Mouse (Mus musculus) G1E-ER4 (cell line): ENCODE measurements around the gene Metrnl. TPM values are rescaled to one million over a fixed set of nuclear protein-coding genes. Genes with fewer than 3 reads are reported as not detected.

ENCODE experiments used
- GATA1 ChIP-seq: IDR thresholded peaks from one replicate; pipeline ENCODE4 v1.8.0; 2012; ENCODE audit warnings: low read length, inconsistent platforms
- polyA plus RNA-seq: library from polyadenylated mRNA; stranded (reverse); fragments of >175 nt; gene quantifications from 2 replicates; pipeline ENCODE4 v1.2.3, GENCODE M21; 2012

Gene Metrnl
- polyA plus RNA-seq, 1 experiment: not detected

DNA sequence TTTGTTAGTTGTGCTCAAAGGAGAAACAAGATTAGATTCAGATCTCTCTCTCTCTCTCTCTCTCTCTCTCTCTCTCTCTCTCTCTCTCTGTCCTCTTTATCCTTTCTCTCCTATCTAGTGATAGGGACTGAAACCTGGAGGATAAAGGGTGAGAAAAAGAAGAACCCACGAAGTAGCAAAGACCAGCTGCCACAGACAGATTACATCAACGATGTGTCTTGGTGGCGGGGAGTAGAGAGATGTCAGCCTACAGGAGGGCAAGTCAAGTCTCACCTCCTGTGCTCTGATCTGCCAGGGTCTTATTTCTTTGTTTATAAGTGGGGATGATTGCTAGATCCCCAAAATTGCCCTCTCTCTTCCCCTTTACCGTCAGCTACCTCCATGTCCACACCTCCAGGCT, 7.9 kb downstream of the Metrnl start:
- TF ChIP-seq GATA1: no peak

DNA sequence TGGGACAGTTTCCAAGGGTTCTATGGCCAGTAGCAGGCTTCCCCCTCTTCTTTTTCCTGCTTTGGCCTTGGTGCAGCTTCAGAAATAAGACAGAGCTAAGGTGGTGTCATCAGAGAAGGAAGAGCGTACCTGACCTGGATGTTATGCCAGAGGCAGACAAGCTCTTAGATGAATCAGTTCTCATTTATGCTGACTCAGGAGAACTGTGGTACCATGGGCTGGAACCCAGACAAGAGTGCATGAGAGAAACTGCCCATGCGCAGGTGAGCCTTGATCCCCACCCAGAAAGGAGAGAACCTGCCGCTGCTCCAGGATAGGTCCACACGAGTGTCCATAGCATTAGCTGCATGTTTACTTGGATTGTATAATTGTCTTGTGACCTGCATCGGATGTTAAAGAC, 8.9 kb downstream of the Metrnl start:
- TF ChIP-seq GATA1: no peak

DNA sequence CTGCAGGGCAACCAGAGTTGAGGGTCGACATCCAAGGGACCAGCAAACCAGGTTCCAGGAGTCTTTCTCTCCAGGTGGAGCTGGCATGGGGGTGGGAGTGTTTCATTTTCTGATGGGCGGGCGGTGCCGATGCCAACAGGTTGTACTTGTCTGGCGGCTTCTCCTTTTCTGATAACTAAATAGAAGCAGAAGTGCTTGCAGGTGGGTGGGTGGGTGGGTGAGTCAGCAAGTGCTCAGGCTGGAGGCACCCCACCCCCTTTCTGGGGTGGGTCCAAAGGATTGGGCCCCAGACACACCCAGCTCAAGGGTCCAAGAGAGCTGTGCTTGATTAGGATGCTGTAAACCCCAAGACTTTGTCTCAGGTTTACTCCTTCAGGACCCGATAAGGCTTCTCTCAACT, 11.6 kb downstream of the Metrnl start:
- no peak for TF ChIP-seq GATA1

DNA sequence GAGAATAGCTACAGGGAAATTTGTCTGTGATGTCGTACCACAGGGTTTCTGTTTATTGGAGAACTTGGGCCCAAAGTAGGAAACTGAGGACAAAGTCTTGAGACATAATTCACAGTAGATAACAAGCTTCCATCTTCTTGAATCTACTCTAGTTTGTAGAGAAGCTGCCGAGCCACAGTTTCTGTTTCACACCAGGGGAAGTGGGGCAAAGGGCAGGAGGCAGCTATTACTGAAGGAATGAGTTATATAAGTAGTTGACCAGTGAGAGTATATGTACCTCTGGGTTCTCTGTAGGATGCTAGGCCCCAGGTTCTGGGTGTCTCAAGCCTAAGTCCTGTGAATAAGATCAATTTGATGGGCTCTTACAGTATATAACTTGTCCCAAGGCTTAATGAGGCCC, 12.2 kb downstream of the Metrnl start:
- TF ChIP-seq GATA1: no peak

DNA sequence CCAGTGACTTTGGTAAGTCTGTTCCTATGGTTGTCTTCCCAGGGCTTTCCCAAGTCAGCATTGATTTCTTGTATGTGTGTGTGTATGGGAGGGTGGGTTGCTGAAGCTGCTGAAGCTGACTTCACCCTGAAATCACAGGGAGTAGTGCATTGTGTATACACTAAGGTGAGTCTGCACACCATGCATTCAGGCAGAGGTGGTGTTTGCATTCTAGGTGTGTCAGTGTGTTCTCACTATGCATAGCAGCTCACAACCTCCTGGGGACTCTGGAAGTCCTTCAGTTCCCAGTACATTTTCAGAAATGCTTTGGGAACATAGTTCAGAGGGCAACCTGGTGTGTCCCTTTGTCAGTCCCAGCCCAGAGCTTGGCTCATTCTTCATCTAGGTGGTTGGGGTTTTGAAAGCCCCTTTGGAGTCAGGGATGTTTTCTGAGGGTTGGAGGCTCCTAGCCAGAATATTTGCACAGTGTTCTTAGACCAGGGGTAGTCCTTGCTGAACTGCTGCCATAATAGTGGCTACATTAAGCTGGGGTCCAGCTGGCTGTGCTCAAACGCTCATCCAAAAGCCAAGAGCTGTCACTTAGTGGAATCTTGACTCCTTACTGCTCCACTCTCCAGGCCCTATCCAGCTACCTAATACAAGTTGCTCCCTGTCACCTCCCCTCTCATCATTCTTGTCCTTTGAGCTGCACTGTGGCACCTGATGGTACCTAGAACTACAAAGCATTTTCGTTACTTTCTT, 13.6 kb downstream of the Metrnl start:
- no peak for TF ChIP-seq GATA1

DNA sequence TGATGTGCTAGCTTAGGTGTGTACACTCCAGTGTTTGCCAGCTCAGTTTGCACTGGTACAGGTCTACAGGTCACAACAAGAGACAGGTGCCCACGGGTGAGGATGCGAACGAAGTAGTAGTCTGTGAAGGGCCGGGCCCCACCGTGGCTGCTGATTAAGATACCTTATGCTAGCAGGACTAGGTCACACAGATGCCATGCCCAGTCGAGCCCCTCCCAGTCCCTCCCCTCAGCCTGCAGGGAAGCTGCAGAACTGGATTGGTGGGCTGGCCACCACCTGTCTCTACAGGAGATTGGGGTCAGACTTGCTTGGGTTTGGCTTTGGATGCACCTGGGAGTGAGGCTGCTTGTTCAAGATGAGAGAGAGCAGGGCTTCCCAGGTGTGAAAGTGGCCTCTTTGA, 16.4 kb downstream of the Metrnl start:
- no peak for TF ChIP-seq GATA1

DNA sequence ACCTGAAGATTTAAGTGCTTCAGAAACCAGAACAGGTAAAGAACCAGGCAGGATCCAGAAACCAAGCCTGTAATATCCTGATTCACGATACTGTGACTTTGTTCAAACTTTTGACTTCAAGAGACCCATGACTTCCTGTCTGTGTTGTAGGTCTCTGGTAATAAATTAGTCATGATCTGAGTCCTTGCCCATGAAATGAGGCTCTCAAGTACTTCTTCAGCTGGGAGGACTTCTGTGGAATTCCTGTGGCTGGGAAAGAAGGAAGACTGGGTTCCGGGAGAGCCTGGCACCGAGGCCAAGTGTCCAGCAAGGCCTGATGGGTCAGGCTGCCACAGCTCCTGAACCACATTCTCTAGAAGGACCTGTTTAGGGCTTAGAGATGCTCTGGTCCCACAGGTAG, 19.4 kb downstream of the Metrnl start:
- no peak for TF ChIP-seq GATA1

DNA sequence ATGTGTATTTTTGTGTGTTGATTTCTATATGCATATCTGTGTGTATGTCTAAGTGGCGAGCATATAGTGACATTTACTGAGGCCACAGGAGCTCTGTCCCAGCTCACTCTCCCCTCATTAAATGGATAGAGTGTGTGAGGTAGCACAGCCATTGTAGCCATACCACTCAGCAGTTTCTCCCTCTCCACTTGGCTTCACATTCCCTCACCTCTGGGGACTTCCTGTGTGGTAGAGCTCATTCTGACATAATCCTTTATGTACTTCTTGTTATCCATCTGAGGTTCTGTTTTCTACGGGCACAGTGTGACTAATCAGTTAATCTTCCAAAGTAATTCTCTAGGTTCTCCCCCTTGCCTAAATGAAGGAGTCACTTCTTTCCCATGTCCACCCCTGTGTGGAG, 21.1 kb downstream of the Metrnl start:
- TF ChIP-seq GATA1: no peak

DNA sequence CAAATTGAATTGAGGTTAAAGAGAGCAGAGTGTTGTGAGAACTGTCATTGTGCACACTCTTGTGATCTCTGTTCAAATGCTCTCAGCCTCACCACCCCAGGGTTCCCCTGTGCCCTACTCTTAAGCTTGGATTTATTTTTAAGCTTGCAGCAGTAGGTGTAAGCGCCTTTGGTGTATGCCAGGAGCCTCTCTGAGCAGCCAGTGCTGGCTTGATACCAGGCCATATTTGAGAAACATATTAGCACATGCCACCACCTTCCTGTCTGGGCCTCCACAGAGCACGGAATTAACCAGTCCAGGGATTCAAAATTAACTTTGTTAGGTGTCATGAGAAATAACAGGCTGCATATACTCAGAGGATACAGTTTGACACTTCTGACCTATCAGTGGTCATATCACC, 25.3 kb downstream of the Metrnl start:
- TF ChIP-seq GATA1: no peak

DNA sequence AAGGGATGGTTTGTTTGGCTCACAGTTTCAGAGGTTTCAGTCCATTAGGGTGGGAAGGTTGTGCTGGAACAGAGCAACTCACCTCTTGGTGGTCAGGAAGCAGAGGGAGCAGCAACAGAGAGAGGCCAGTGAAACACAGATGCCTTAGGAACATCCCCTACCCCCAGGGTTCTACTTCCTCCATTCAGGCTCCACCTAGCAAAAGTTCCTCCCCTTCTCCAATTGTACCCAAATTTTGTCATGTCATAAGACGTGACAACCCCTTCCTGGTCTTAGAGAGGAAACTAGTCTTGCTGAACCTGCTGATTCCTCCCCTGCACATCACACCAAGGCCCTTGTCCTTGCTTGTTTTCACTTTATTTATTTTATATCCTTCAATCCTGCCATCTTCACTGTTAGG, 32.8 kb downstream of the Metrnl start:
- TF ChIP-seq GATA1: no peak

DNA sequence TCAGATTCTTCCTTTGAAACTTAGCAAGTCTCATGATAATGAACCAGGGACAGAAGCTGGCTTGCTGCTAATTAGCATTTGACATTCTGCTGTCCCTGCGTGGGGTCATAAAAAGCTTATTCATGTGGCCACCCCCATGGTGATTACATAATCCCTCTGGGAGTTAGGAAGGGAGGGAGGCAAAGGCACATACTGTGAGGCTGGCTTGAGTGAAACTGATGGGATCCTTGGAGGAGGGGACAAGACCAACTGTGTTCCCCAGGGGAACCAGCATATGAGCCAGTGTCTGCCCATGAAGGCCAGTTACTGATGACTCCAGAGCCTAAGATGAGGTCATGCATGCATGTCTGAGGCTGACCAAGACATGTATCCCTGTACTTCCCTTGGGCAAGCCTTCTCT, 33.5 kb downstream of the Metrnl start:
- no peak for TF ChIP-seq GATA1

DNA sequence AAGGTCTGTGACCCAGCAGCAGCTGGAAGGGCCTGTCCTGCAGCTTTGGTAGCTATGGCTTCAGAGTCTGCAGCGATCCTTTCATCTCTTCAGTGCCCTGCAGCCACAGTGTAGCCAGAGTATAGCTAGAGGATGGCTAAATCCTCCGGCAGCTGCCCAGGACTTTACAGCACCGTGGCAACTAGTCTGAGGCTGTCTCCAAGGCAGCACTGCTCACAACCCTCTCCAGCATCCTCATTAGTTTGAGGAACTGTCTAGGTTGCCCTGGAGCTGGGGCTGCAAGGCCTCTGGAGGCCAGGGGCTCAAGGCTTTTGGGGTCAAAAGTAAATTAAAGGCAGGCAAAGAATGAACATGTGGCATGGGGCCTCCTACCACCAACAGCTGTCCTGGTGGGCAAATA, 37.3 kb downstream of the Metrnl start:
- TF ChIP-seq GATA1: no peak

DNA sequence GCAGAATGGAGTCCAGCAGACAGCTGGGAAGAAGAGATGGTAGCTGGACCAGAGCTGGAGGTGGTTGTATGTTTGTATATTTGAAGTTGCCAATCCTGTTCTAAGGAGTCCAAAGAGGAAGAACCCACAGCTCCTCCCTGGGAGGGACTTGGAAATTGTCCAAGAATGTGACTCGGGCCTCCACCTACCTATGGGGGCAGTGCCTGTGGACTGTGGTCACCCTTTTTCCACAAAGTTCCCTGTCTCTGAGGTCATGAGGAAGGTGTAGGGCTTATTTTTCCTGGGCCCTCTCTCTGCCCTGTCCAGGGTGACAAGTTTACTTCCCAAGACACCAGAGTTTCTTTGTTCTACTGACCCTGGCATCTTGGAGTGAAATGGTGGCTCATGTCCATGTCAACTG, 39.6 kb downstream of the Metrnl start:
- TF ChIP-seq GATA1: no peak

DNA sequence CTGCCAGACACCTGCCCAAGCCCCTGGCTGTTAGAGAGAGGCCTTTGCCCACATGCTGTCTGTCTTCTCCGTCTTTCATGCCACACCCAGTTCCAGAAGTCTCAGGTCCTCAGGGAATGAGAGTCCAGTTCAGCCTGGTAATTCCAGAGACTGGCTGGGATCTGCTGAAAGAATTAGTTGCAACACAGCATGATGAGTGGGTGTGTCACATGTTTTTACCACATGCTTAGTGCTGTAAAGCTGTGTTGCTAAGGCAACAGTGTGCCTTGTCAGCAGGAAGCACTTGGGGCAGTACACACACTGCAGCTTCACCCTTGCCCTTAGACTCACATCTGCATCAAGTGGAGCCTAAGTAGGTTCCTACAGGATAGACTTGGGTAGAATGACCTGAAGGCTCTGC, 40.1 kb downstream of the Metrnl start:
- TF ChIP-seq GATA1: no peak

DNA sequence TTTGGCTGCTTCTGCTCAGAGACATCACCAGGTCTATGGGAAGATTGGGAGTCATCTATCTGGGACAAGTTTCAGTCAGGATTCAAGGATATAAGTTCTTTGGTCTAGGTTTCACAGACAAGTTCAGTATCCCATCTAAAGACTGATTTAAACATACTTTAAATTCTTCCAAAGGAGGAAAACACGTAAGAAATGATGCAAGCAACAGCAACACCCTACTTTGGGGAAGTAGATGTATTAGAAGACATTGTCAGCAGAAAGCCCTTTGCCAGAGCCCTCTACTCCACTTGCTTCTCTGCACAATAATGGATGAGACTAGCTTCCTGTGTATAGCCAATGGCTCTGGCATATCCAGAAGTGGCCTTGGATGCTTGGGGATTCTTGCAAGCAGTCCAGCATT, 41.8 kb downstream of the Metrnl start:
- no peak for TF ChIP-seq GATA1

DNA sequence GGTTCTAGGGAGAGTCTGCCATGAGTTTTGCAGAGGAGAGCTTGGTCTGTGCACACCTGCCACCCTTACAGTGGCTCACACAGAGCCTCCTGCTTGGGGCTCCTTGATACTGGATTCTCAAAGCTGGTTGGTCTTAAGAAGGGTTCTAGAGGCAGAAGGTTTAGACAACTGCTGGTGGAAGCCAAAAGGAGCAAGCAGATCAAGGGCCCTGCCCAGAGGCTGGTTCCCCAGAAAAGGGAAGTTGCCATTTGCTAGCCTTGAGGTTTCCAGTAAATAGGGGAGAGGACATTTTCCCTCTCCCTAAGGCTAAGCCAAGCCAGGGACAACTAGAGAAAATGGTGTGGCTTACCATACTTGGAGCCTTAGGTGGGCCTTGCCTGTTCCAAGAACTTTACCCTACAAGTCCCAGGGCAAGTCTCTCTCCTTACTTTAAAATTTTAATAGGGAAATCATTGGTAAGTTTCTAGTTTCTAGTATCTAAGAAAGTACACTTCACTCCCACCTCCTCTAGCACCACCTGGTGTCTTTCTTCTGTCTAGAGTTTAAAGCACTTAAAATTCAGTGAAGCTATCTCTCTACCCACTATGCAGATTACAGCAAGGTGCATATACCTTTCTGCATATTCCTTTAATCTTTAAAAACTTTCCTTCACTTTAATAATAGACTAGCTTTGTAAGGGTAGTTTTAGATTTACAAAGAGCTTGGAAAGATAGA, 42.7 kb downstream of the Metrnl start:
- no peak for TF ChIP-seq GATA1

DNA sequence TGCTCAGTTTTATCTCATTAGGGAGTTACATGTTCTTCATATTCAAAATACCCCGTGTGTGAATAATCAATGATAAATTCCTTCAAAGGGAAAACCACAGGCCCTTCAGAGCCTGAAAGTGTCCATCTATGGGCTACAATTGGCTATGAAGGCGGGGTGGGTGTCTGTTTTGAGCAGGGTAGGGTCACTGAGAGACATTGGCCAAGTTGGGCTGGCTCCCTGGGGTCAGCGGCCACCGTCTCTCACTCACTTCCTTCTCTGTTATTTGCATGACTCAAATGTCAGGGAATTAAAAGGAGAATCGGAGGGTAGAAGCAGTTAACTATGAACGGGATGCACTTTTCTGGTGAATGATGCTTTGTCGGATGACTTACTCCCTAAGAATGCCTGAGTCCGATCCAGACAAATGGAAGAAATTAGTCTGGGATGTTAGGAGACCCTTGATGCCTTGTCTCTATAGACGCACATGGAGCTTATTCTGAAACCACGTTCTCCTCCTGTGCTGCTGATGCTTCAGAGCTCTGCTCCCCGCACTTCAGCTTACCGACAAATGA, 45.7 kb downstream of the Metrnl start:
- no peak for TF ChIP-seq GATA1

DNA sequence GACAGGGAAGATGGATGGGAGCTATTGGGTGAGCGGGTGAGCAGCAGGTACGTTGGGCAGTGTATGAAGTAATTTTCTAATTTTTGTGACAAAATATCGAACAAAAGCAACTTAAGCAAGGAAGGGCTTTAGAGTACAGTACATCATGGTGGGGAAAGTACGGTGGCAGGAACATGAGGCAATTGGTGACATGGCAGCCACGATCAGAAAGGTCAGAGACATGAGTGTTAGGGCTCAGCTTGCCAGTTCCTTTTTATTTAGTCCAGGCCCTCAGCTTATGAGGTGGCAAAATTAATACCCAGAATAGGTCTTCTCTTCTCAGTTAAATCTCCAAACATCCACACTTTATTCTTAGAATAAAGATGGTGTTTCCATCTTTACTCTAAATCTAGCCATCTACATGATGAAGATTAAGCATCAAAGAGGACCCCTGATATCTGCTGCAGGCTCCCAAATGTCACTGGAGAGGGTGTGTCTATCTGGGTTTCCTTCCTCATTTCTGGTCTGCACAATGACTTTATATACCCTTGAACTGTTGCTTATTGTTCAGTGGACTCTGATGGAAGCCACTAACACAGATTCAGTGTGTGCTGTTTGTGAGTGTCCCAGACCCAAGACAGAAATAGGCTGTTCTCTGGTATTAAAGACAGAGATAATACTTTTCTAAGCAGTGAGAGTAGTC, 46.8 kb downstream of the Metrnl start:
- TF ChIP-seq GATA1: no peak

Other genes with a start within 250 kb of the Metrnl start
- 6.6 and 7.5 TPM in 2 replicates for gene Tbcd, start 249.6 kb upstream of the Metrnl start, polyA plus RNA-seq
- 0.02 and 0.04 TPM in 2 replicates for gene Zfp750, start 182.2 kb upstream of the Metrnl start, polyA plus RNA-seq
- 1.7 and 2.0 TPM in 2 replicates for gene B3gntl1, start 28.4 kb upstream of the Metrnl start, polyA plus RNA-seq
- not detected in 2 replicates for gene Ptchd3, start 128.7 kb downstream of the Metrnl start, polyA plus RNA-seq